Mouse (Mus musculus): Measurements from ENCODE around the gene Rere. TPM values are rescaled to one million over a fixed set of nuclear protein-coding genes. Genes with fewer than 3 reads are reported as not detected.

Gene Rere
- polyA plus RNA-seq, 2 experiments = 4.8 to 5.1 TPM

DNA sequence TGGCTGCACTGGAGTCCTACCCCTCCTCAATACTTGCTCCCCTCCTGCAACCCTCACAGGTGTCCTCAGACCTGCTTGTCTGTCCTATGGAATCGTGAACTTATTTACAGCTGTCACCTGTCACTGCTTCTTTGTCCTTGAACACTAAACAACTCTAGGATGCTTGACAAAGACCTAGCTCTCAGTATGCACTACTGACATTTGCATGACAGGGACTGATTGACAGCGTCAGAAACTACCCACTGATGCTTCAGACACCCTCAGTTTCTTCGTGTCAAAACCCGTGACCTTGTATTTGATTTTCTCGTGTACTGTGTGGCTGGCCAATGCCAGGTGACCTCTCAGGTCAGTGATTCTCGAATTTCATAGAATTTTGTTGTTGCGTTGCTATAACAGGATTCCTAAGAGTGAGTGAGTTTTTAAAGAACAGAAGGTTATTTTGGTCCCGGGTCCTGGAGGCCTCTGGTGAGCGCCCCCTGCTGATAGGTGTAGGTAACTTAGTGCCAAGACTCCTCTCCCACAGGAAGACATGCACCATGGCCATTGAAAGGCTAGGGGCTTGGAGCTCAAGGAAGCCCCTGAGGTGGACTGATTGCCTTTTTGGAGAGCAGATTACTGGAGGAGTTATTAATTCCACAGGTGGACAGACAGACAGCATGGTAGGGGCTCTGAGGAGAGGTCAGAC lies 378.6 kb downstream of the Rere start:
- H3K9me3 ChIP-seq (ENCODE audit: control insufficient read depth, low read length) = no peaks in the 10 kb centered on the region
- peak; percentile 60 for TF ChIP-seq CTCF (IDR thresholded peaks at IDR 0.05; ENCODE audit: low read depth)
- TF ChIP-seq EP300 (IDR thresholded peaks at IDR 0.05; ENCODE audit: low read depth) = no peak
- no peaks in the 10 kb centered on the region for H3K4me1 ChIP-seq (replicated peaks; ENCODE audit: control insufficient read depth in 2 of 2, insufficient read depth in 2 of 2, low read length in 1 of 2)
- no peaks in the 10 kb centered on the region for H3K36me3 ChIP-seq (replicated peaks; ENCODE audit: control insufficient read depth, insufficient read depth, low read depth)
- DNase-seq (ENCODE audit: low read depth in 3 of 3, low spot score in 3 of 3) (no peak), ATAC-seq (ENCODE audit: insufficient read depth) (no peak)
- H3K9ac ChIP-seq (replicated peaks) = no peak overlapping the region
- WGBS (ENCODE audit: insufficient replicate concordance) = 54% methylated on average over 9 of the region's 9 CpGs
- no peak overlapping the region for H3K4me3 ChIP-seq (ENCODE audit: insufficient read depth in 1 of 2, low read depth in 2 of 2, low read length in 2 of 2)
- peaks cover 3% of the 10 kb centered on the region; the same call in 1 of the 2 replicates for H3K27me3 ChIP-seq (ENCODE audit: control insufficient read depth, insufficient read depth, low read length)
- H3K4me2 ChIP-seq (ENCODE audit: low read depth) = no peak overlapping the region
- no peak overlapping the region for H3K27ac ChIP-seq

DNA sequence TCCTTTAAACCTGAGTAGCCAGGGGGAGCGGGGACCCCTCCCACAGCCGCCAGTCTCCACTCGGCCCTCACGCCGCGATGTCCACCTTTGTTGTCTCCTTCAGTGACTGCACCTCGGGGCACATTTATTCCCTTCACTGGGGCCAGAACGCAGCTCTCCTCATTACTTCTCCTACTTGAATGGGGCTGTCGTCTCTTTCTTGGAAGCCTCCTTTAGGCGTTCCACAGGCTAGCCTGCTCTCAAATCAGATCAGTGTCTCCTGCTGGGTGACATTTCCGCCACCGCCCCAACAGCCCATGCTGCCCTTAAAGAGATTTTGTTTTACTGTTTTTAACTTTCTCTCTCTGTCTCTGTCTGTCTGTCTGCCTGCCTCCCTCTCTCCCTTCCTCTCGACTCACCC lies 380.4 kb downstream of the Rere start:
- TF ChIP-seq CTCF (IDR thresholded peaks at IDR 0.05; ENCODE audit: low read depth) (no peak), EP300 (IDR thresholded peaks at IDR 0.05; ENCODE audit: low read depth) (no peak)
- no peak overlapping the region for H3K27ac ChIP-seq
- no peaks in the 10 kb centered on the region; a peak in 1 of 4 replicates for H3K4me1 ChIP-seq (replicated peaks; ENCODE audit: control insufficient read depth in 2 of 2, insufficient read depth in 2 of 2, low read length in 1 of 2)
- WGBS (ENCODE audit: insufficient replicate concordance) = 8% methylated on average over 13 of the region's 13 CpGs
- DNase-seq (ENCODE audit: low read depth in 3 of 3, low spot score in 3 of 3) (no peak), ATAC-seq (ENCODE audit: insufficient read depth) (no peak)
- no peak overlapping the region for H3K9ac ChIP-seq (replicated peaks)
- H3K4me2 ChIP-seq (ENCODE audit: low read depth) = no peak overlapping the region
- no peak overlapping the region for H3K4me3 ChIP-seq (ENCODE audit: insufficient read depth in 1 of 2, low read depth in 2 of 2, low read length in 2 of 2)
- H3K36me3 ChIP-seq (replicated peaks; ENCODE audit: control insufficient read depth, insufficient read depth, low read depth) = no peaks in the 10 kb centered on the region
- H3K9me3 ChIP-seq (ENCODE audit: control insufficient read depth, low read length) = no peaks in the 10 kb centered on the region
- H3K27me3 ChIP-seq (ENCODE audit: control insufficient read depth, insufficient read depth, low read length) = peaks cover 3% of the 10 kb centered on the region; the same call in 1 of the 2 replicates

DNA sequence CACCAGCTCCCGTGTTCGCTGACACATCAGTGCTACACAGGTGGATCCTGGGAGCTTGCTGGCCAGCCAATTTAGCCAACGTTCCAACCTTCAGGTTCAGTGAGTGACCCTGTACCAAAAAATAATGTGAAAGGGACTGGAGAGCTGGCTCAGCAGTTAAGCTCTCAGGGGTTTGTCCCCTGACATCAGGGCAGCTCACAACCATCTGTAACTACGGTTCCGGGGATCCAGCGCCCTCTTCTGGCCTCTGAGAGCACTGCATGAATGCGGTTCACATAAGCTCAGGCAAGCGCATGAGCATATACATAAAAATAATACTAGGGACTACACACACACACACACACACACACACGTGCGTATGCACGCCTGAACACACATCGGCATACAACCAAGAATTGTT lies 381.7 kb downstream of the Rere start:
- Histone ChIP-seq H3K9me3 (ENCODE audit: control insufficient read depth, low read length) (no peaks in the 10 kb centered on the region), H3K4me2 (ENCODE audit: low read depth) (no peak overlapping the region), H3K9ac (replicated peaks) (no peak overlapping the region), H3K27ac (no peak overlapping the region), H3K4me1 (replicated peaks; ENCODE audit: control insufficient read depth in 2 of 2, insufficient read depth in 2 of 2, low read length in 1 of 2) (no peaks in the 10 kb centered on the region; a peak in 1 of 4 replicates), H3K4me3 (ENCODE audit: insufficient read depth in 1 of 2, low read depth in 2 of 2, low read length in 2 of 2) (no peak overlapping the region), H3K27me3 (ENCODE audit: control insufficient read depth, insufficient read depth, low read length) (peaks cover 3% of the 10 kb centered on the region; the same call in 1 of the 2 replicates), H3K36me3 (replicated peaks; ENCODE audit: control insufficient read depth, insufficient read depth, low read depth) (no peaks in the 10 kb centered on the region)
- TF ChIP-seq CTCF (IDR thresholded peaks at IDR 0.05; ENCODE audit: low read depth) (peak; percentile 80), EP300 (IDR thresholded peaks at IDR 0.05; ENCODE audit: low read depth) (no peak)
- no peak for ATAC-seq (ENCODE audit: insufficient read depth)
- DNase-seq (ENCODE audit: low read depth in 3 of 3, low spot score in 3 of 3) = no peak
- 42% methylated on average over 12 of the region's 12 CpGs for WGBS (ENCODE audit: insufficient replicate concordance)

DNA sequence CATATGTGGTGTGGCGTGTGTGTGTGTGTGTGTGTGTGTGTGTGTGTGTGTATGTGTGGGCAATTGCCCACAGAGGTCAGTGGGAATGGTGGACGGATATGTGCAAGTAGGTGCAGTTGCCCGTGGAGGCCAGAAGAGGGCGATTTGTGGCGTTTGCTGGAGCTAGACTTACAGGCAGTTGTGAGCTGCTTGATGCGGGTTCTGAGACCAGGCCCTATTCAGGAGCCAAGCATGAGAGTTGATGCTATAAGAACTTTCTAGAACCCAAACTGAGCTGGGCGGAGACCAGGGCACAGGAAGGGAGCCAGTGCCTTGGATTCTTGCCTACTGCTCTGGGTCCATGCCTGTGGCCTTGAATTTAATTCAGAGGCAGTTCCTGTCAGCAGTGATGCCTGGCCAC lies 383.3 kb downstream of the Rere start:
- Histone ChIP-seq H3K4me2 (ENCODE audit: low read depth) (no peak overlapping the region), H3K9me3 (ENCODE audit: control insufficient read depth, low read length) (no peaks in the 10 kb centered on the region), H3K27ac (no peak overlapping the region), H3K27me3 (ENCODE audit: control insufficient read depth, insufficient read depth, low read length) (peaks cover 3% of the 10 kb centered on the region; the same call in 1 of the 2 replicates), H3K4me1 (replicated peaks; ENCODE audit: control insufficient read depth in 2 of 2, insufficient read depth in 2 of 2, low read length in 1 of 2) (no peaks in the 10 kb centered on the region; a peak in 1 of 4 replicates), H3K9ac (replicated peaks) (no peak overlapping the region), H3K4me3 (ENCODE audit: insufficient read depth in 1 of 2, low read depth in 2 of 2, low read length in 2 of 2) (no peak overlapping the region), H3K36me3 (replicated peaks; ENCODE audit: control insufficient read depth, insufficient read depth, low read depth) (no peaks in the 10 kb centered on the region)
- ATAC-seq (ENCODE audit: insufficient read depth) (no peak), DNase-seq (ENCODE audit: low read depth in 3 of 3, low spot score in 3 of 3) (no peak)
- peak; percentile 65 for TF ChIP-seq CTCF (IDR thresholded peaks at IDR 0.05; ENCODE audit: low read depth)
- no peak for TF ChIP-seq EP300 (IDR thresholded peaks at IDR 0.05; ENCODE audit: low read depth)
- WGBS (ENCODE audit: insufficient replicate concordance) = 60% methylated on average over 7 of the region's 7 CpGs

DNA sequence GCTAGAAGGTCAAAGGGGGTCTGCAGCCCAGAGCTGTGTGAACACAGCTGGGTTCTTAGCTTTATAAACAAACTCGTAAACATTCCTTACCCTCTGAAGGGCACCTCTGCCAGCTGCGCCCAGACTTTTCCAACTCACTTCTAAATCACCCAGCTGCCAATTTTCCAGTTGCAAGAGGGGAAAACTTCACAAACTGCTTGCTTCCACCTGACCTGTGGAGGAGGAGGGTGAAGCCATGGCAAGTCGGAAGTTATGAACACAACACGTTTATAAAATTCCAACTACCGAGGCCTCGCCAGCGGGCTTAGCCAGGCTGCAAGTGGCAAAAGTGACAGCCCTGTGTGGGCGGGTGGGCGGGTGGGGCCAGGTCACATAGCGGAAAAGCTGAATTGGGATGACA lies 384.4 kb downstream of the Rere start:
- H3K36me3 ChIP-seq (replicated peaks; ENCODE audit: control insufficient read depth, insufficient read depth, low read depth) = no peaks in the 10 kb centered on the region
- peaks cover 3% of the 10 kb centered on the region; the same call in 1 of the 2 replicates for H3K27me3 ChIP-seq (ENCODE audit: control insufficient read depth, insufficient read depth, low read length)
- no peak overlapping the region for H3K27ac ChIP-seq
- H3K4me1 ChIP-seq (replicated peaks; ENCODE audit: control insufficient read depth in 2 of 2, insufficient read depth in 2 of 2, low read length in 1 of 2) = no peaks in the 10 kb centered on the region; a peak in 1 of 4 replicates
- no peak overlapping the region for H3K4me2 ChIP-seq (ENCODE audit: low read depth)
- TF ChIP-seq CTCF (IDR thresholded peaks at IDR 0.05; ENCODE audit: low read depth) = no peak
- no peak for TF ChIP-seq EP300 (IDR thresholded peaks at IDR 0.05; ENCODE audit: low read depth)
- no peaks in the 10 kb centered on the region for H3K9me3 ChIP-seq (ENCODE audit: control insufficient read depth, low read length)
- DNase-seq (ENCODE audit: low read depth in 3 of 3, low spot score in 3 of 3) (no peak), ATAC-seq (ENCODE audit: insufficient read depth) (no peak)
- 77% methylated on average over 10 of the region's 10 CpGs for WGBS (ENCODE audit: insufficient replicate concordance)
- no peak overlapping the region for H3K9ac ChIP-seq (replicated peaks)
- no peak overlapping the region for H3K4me3 ChIP-seq (ENCODE audit: insufficient read depth in 1 of 2, low read depth in 2 of 2, low read length in 2 of 2)

Other genes with a start within 250 kb of the Rere start
- gene Gpr157, start 194.3 kb upstream of the Rere start, polyA plus RNA-seq (2012; rRNA removed) = 0.25 and 0.31 TPM in 2 replicates
- 0.05 and 0.08 TPM in 2 replicates for gene Gpr157, start 194.3 kb upstream of the Rere start, polyA plus RNA-seq (2014; fragmentation: Nextera tagmentation; extraction: Ambion mirVana)
- gene Slc2a5, start 162.4 kb upstream of the Rere start, polyA plus RNA-seq (2012; rRNA removed) = 0.08 and 0.19 TPM in 2 replicates
- 0.18 and 0.43 TPM in 2 replicates for gene Slc2a5, start 162.4 kb upstream of the Rere start, polyA plus RNA-seq (2014; fragmentation: Nextera tagmentation; extraction: Ambion mirVana)
- gene Slc2a7, start 132.7 kb upstream of the Rere start, polyA plus RNA-seq (2012; rRNA removed) = 0.04 TPM in 1 of 2 replicates, not detected in the other
- gene Slc2a7, start 132.7 kb upstream of the Rere start, polyA plus RNA-seq (2014; fragmentation: Nextera tagmentation; extraction: Ambion mirVana) = 0.24 TPM in 1 of 2 replicates, not detected in the other
- gene Car6, start 80.3 kb upstream of the Rere start, polyA plus RNA-seq (2012; rRNA removed) = 0.02 and 0.17 TPM in 2 replicates
- 0.09 TPM in 1 of 2 replicates, not detected in the other for gene Car6, start 80.3 kb upstream of the Rere start, polyA plus RNA-seq (2014; fragmentation: Nextera tagmentation; extraction: Ambion mirVana)
- gene Eno1, start 44.9 kb upstream of the Rere start, polyA plus RNA-seq (2012; rRNA removed) = 167 and 215 TPM in 2 replicates
- 451 and 488 TPM in 2 replicates for gene Eno1, start 44.9 kb upstream of the Rere start, polyA plus RNA-seq (2014; fragmentation: Nextera tagmentation; extraction: Ambion mirVana)

Measured in liver, embryonic 14.5 days (tissue).